Mouse (Mus musculus): ENCODE data around the gene Olfr678. TPM values are rescaled to one million over a fixed set of nuclear protein-coding genes. Genes with fewer than 3 reads are reported as not detected.
"Not testable (repeated sequence)": the region's sequence is repeated elsewhere in the genome, so short reads cannot be mapped to it uniquely, and the experiment has no call there.

Gene Olfr678
- not detected in 2 replicates for polyA plus RNA-seq (2016; fragmentation: Nextera tagmentation; extraction: Ambion mirVana)

GRCm38 (mm10) chr7:105064175-105064574, at the start of gene Olfr678:
Olfr678 (plus strand) TSS chr7:105064475.
- no peaks in the 10 kb centered on the region for H3K9me3 ChIP-seq
- H3K27ac ChIP-seq, result no peak within 1 kb of the TSS
- no peak for DNase-seq (ENCODE audit: low spot score)
- H3K4me1 ChIP-seq (replicated peaks), result no peaks in the 10 kb centered on the region
- no peak within 1 kb of the TSS for H3K4me3 ChIP-seq
- H3K36me3 ChIP-seq, result no peaks in the 10 kb centered on the region
- H3K27me3 ChIP-seq (ENCODE audit: insufficient read depth, poor library complexity, severe bottlenecking), result no peaks in the 10 kb centered on the region
- 97% methylated on average over 1 of the region's 1 CpGs for WGBS

DNA sequence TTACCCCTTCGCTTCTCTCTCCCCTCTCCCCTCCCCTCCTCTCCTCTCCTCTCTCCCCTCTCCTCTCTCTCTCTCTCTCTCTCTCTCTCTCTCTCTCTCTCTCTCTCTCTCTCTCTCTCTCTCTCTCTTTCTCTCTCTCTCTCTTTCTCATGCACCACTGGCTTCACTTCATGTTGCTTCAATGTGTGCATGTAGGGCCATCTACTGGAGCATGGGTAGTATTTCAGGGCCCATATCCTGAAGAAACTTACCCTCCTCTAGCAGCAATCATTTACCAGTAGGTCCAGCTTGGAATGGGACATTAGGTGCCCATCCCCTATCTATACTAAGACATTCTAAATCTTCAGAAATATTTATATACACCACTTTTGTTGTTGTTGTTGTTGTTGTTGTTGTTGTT, 41.7 kb upstream of the Olfr678 start:
- H3K36me3 ChIP-seq, result no peaks in the 10 kb centered on the region
- no peak overlapping the region for H3K27ac ChIP-seq
- H3K4me3 ChIP-seq, result no peak overlapping the region
- no peaks in the 10 kb centered on the region for H3K27me3 ChIP-seq (ENCODE audit: insufficient read depth, poor library complexity, severe bottlenecking)
- H3K4me1 ChIP-seq (replicated peaks), result no peaks in the 10 kb centered on the region
- no peak for DNase-seq (ENCODE audit: low spot score)
- WGBS, result 54% methylated on average over 1 of the region's 1 CpGs
- no peaks in the 10 kb centered on the region for H3K9me3 ChIP-seq

DNA sequence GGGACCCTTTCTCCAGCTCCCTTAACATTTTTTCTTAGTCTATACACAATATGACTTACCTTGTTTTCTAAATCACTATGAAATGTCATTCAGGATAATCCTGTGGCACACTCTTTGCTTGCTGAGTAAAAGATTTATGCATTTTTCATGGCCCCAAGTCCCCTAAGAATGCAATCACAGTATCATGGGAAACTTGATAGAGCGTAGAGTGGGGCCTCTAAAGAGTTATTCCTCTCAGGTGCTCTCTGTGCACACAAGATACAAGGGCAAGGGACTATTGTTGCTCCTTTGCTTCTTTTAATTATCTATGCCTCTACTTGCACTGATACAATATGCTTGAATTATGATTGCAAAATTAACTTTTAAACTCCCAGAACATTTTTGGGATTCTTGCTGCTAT, 35.9 kb upstream of the Olfr678 start, which contains the start of gene Olfr675:
Gene Olfr675, minus strand, starts transcription at position 101 of the 400 bp plus-strand sequence.
- no peak for DNase-seq (ENCODE audit: low spot score)
- Histone ChIP-seq H3K4me3 (no peak within 1 kb of the TSS), H3K4me1 (replicated peaks) (no peaks in the 10 kb centered on the region), H3K27ac (no peak within 1 kb of the TSS), H3K9me3 (no peaks in the 10 kb centered on the region), H3K27me3 (ENCODE audit: insufficient read depth, poor library complexity, severe bottlenecking) (no peaks in the 10 kb centered on the region), H3K36me3 (no peaks in the 10 kb centered on the region)
- 92% methylated on average over 1 of the region's 1 CpGs for WGBS

GRCm38 (mm10) chr7:105032398-105032797, 31.9 kb upstream of the Olfr678 start, which contains the start of gene Olfr676:
Olfr676 (plus strand) TSS chr7:105032698.
- Histone ChIP-seq H3K27ac (no peak within 1 kb of the TSS), H3K36me3 (no peaks in the 10 kb centered on the region), H3K9me3 (no peaks in the 10 kb centered on the region), H3K4me3 (no peak within 1 kb of the TSS), H3K27me3 (ENCODE audit: insufficient read depth, poor library complexity, severe bottlenecking) (no peaks in the 10 kb centered on the region), H3K4me1 (replicated peaks) (no peaks in the 10 kb centered on the region)
- no peak for DNase-seq (ENCODE audit: low spot score)

DNA sequence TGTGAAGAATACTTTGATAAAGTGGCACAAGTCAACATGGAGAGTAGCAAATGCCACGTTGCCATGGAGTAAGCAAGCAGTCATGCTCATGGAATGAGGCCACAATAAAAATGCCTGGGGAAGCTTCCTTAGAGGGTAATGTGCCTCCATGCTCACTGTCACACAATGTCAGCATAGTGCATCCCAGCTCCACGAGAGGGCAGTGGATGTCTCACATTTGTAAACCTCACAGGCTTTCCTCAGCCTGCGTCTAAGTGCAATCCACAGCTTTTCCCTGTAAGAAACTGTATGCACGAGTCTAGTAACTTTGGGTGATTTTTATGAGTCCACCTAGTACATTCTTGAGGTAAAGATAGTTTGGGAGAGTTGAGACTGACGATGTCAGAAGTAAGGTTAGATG, 30.4 kb upstream of the Olfr678 start:
- H3K27ac ChIP-seq; H3K27me3 ChIP-seq (ENCODE audit: insufficient read depth, poor library complexity, severe bottlenecking); H3K4me1 ChIP-seq (replicated peaks); H3K9me3 ChIP-seq; H3K36me3 ChIP-seq; H3K4me3 ChIP-seq; DNase-seq (ENCODE audit: low spot score): not testable (repeated sequence)
- 61% methylated on average over 5 of the region's 5 CpGs for WGBS

DNA sequence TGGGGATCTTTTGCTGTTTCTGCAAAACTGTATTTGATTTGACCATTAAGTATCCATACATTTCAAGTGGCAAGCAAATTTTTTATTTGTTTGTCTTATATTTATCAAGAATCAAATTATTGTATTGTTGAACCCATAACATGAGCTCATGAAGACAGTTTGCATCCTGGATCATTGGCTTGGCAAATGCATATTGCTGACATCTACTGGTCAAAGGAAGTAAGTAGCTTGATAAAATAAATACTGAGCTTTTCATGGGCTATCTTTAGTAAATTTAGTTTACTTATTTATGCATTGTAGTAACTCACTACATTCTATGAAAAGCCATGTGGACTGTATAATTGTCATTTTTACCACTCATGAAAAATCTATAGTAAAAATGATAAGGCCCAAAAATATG, 5.3 kb upstream of the Olfr678 start:
- H3K4me3 ChIP-seq, result no peak overlapping the region
- no peak for DNase-seq (ENCODE audit: low spot score)

GRCm38 (mm10) chr7:105080905-105081304, 16.6 kb downstream of the Olfr678 start, which contains the start of gene Olfr679:
Olfr679 (plus strand) TSS chr7:105081205.
- Histone ChIP-seq H3K4me3 (no peak within 1 kb of the TSS), H3K36me3 (no peaks in the 10 kb centered on the region), H3K4me1 (replicated peaks) (no peaks in the 10 kb centered on the region), H3K9me3 (no peaks in the 10 kb centered on the region), H3K27ac (no peak within 1 kb of the TSS), H3K27me3 (ENCODE audit: insufficient read depth, poor library complexity, severe bottlenecking) (no peaks in the 10 kb centered on the region)
- WGBS, result 72% methylated on average over 1 of the region's 1 CpGs
- no peak for DNase-seq (ENCODE audit: low spot score)

More for the DNA sequence above, 5.3 kb upstream of the Olfr678 start:
- no peak overlapping the region for H3K27ac ChIP-seq
- H3K36me3 ChIP-seq, result no peaks in the 10 kb centered on the region
- H3K27me3 ChIP-seq (ENCODE audit: insufficient read depth, poor library complexity, severe bottlenecking), result no peaks in the 10 kb centered on the region
- no peaks in the 10 kb centered on the region for H3K9me3 ChIP-seq
- H3K4me1 ChIP-seq (replicated peaks), result no peaks in the 10 kb centered on the region

- not testable (repeated sequence) for H3K9me3 ChIP-seq; H3K36me3 ChIP-seq; H3K4me1 ChIP-seq (replicated peaks)
Observed at GRCm38 (mm10) chr7:105092717-105093116, 28.4 kb downstream of the Olfr678 start, which contains the start of gene Olfr680-ps1. Olfr680-ps1 (minus strand) TSS chr7:105092817.

DNA sequence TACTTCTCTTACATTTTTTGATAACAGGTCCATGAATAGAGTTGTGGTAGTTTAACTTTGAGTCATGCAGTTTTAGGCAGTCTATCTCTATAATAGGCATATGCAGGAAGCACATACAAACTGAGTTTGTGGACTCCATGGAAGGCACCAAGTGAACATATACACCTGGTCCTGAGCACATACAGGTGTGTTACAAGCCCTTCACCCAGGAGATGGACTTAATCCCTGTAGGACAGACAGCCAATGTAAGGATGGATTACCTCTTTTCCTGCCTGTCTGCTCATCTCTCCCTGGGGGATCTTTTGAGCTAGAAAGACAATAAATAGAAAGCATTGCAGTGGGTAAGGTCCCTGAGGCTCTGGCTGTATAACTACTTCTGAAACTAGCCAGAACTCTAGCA, 52.3 kb downstream of the Olfr678 start, which contains the start of gene Olfr681:
Gene Olfr681, plus strand, starts transcription at position 301 of the 400 bp plus-strand sequence.
- Histone ChIP-seq H3K4me3 (no peak within 1 kb of the TSS), H3K27me3 (ENCODE audit: insufficient read depth, poor library complexity, severe bottlenecking) (no peaks in the 10 kb centered on the region), H3K4me1 (replicated peaks) (no peaks in the 10 kb centered on the region), H3K9me3 (no peaks in the 10 kb centered on the region), H3K27ac (no peak within 1 kb of the TSS), H3K36me3 (no peaks in the 10 kb centered on the region)
- DNase-seq (ENCODE audit: low spot score), result no peak

More at GRCm38 (mm10) chr7:105092717-105093116, 28.4 kb downstream of the Olfr678 start, which contains the start of gene Olfr680-ps1:
- not testable (repeated sequence) for DNase-seq (ENCODE audit: low spot score); H3K4me3 ChIP-seq; H3K27me3 ChIP-seq (ENCODE audit: insufficient read depth, poor library complexity, severe bottlenecking); H3K27ac ChIP-seq

Other genes with a start within 250 kb of the Olfr678 start
- gene Usp17lb, start 221.9 kb upstream of the Olfr678 start, polyA plus RNA-seq (2016; fragmentation: Nextera tagmentation; extraction: Ambion mirVana), result not detected in 2 replicates
- not detected in 2 replicates for gene Usp17la, start 207.5 kb upstream of the Olfr678 start, polyA plus RNA-seq (2016; fragmentation: Nextera tagmentation; extraction: Ambion mirVana)
- not detected in 2 replicates for gene Olfr665, start 186.4 kb upstream of the Olfr678 start, polyA plus RNA-seq (2016; fragmentation: Nextera tagmentation; extraction: Ambion mirVana)
- not detected in 2 replicates for gene Olfr666, start 168.5 kb upstream of the Olfr678 start, polyA plus RNA-seq (2016; fragmentation: Nextera tagmentation; extraction: Ambion mirVana)
- not detected in 2 replicates for gene Olfr667, start 143.0 kb upstream of the Olfr678 start, polyA plus RNA-seq (2016; fragmentation: Nextera tagmentation; extraction: Ambion mirVana)
- not detected in 2 replicates for gene Olfr668, start 136.4 kb upstream of the Olfr678 start, polyA plus RNA-seq (2016; fragmentation: Nextera tagmentation; extraction: Ambion mirVana)
- not detected in 2 replicates for gene Olfr669, start 130.2 kb upstream of the Olfr678 start, polyA plus RNA-seq (2016; fragmentation: Nextera tagmentation; extraction: Ambion mirVana)
- not detected in 2 replicates for gene Olfr670, start 101.9 kb upstream of the Olfr678 start, polyA plus RNA-seq (2016; fragmentation: Nextera tagmentation; extraction: Ambion mirVana)
- not detected in 2 replicates for gene Olfr671, start 85.3 kb upstream of the Olfr678 start, polyA plus RNA-seq (2016; fragmentation: Nextera tagmentation; extraction: Ambion mirVana)
- not detected in 2 replicates for gene Olfr672, start 62.4 kb upstream of the Olfr678 start, polyA plus RNA-seq (2016; fragmentation: Nextera tagmentation; extraction: Ambion mirVana)
- gene Olfr675, start 36.0 kb upstream of the Olfr678 start, polyA plus RNA-seq (2016; fragmentation: Nextera tagmentation; extraction: Ambion mirVana), result not detected in 2 replicates
- not detected in 2 replicates for gene Olfr676, start 31.8 kb upstream of the Olfr678 start, polyA plus RNA-seq (2016; fragmentation: Nextera tagmentation; extraction: Ambion mirVana)
- not detected in 2 replicates for gene Olfr677, start 13.1 kb upstream of the Olfr678 start, polyA plus RNA-seq (2016; fragmentation: Nextera tagmentation; extraction: Ambion mirVana)
- gene Olfr679, start 16.7 kb downstream of the Olfr678 start, polyA plus RNA-seq (2016; fragmentation: Nextera tagmentation; extraction: Ambion mirVana), result not detected in 2 replicates
- gene Olfr680-ps1, start 28.3 kb downstream of the Olfr678 start, polyA plus RNA-seq (2016; fragmentation: Nextera tagmentation; extraction: Ambion mirVana), result not detected in 2 replicates
- not detected in 2 replicates for gene Olfr681, start 52.4 kb downstream of the Olfr678 start, polyA plus RNA-seq (2016; fragmentation: Nextera tagmentation; extraction: Ambion mirVana)
- gene Olfr683, start 82.5 kb downstream of the Olfr678 start, polyA plus RNA-seq (2016; fragmentation: Nextera tagmentation; extraction: Ambion mirVana), result not detected in 2 replicates
- gene Olfr684, start 99.2 kb downstream of the Olfr678 start, polyA plus RNA-seq (2016; fragmentation: Nextera tagmentation; extraction: Ambion mirVana), result not detected in 2 replicates
- gene Olfr685, start 121.5 kb downstream of the Olfr678 start, polyA plus RNA-seq (2016; fragmentation: Nextera tagmentation; extraction: Ambion mirVana), result not detected in 2 replicates
- not detected in 2 replicates for gene Olfr686, start 143.0 kb downstream of the Olfr678 start, polyA plus RNA-seq (2016; fragmentation: Nextera tagmentation; extraction: Ambion mirVana)
- not detected in 2 replicates for gene Olfr688, start 223.6 kb downstream of the Olfr678 start, polyA plus RNA-seq (2016; fragmentation: Nextera tagmentation; extraction: Ambion mirVana)
- gene Olfr689, start 246.7 kb downstream of the Olfr678 start, polyA plus RNA-seq (2016; fragmentation: Nextera tagmentation; extraction: Ambion mirVana), result not detected in 2 replicates

Measured in hindbrain, embryonic 10.5 days (tissue).